Mouse (Mus musculus) thymus, adult 2 months (tissue): ENCODE data around the gene Klk1b9.

Experiments used
- CTCF ChIP-seq: fragments of 200-500 bp; IDR thresholded peaks from 2 replicates; pipeline ENCODE4 v1.5.1; 2012; ENCODE audit warnings: mild to moderate bottlenecking, control low read depth, low read length, moderate library complexity, borderline replicate concordance; ENCODE audit not compliant: control insufficient read depth, poor library complexity, insufficient read depth; ENCODE audit errors: extremely low read depth
- POLR2A ChIP-seq: fragments of 200-500 bp; IDR thresholded peaks from 2 replicates; pipeline ENCODE4 v1.6.1; 2012; ENCODE audit warnings: mild to moderate bottlenecking, low read length, control low read depth, moderate library complexity; ENCODE audit not compliant: control insufficient read depth, poor library complexity, insufficient read depth; ENCODE audit errors: extremely low read depth

GRCm38 (mm10) chr7:43967058-43967457 lies 8.8 kb upstream of the Klk1b9 start:
- TF ChIP-seq CTCF (no peak), POLR2A (no peak)
